Mouse (Mus musculus): ENCODE data around the gene Tesc.

The Tesc gene

GRCm38 (mm10) chr5:118027698-118028190 lies at the start of gene Tesc:
Gene Tesc (plus strand): TSS chr5:118027743.
- DNase-seq (ENCODE audit: low spot score): no peak

DNA sequence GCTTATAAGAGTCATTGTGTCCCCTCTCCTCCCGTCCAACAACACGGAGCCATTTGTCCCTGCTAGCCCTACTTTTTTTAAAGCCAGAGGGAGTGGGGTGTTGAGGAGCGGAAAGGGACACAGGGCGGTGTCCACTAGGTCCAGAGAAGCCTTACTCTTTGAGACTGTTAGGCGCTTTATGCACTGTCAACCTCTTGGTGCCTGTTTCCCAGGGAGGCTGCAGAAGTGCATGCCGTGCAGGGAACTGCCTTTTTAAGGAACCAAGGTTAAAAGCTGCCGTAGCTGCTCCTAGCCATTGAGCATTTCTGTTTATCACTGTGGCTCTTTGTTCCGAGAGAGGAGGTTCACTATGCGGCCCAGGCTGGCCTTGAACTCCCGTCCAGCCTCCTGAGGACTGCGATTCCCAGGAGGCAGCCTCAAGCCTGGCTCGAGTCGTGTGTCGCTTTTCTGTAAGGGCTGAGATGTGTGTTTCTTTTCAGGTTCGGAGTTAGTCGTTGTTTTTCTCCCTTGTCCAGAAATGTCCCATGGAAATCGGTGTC lies 49.3 kb upstream of the Tesc start:
- DNase-seq (ENCODE audit: low spot score): no peak

- DNase-seq (ENCODE audit: low spot score): no peak
These were observed 48.5 kb upstream of the Tesc start for GRCm38 (mm10) chr5:117979082-117979481.

DNA sequence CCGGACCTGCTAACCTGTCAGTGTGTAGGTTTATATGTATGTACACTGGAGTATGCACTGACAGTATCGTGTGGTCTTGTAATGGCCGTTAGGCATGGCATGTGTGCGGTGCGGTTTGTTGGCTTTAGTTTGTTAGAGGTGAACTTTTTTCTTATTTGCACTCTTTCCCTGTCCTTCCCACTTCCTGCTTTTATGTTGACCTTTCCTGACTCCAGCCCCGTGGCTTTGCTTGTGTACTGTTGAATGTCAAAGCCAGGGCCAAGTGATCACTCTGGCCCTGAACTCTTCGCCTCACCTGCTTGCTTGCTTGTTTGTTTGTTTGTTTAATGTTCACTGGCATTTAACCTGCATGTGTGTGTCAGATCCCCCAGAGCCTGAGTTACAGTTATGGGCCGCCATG lies 46.6 kb upstream of the Tesc start:
- DNase-seq (ENCODE audit: low spot score): no peak

DNA sequence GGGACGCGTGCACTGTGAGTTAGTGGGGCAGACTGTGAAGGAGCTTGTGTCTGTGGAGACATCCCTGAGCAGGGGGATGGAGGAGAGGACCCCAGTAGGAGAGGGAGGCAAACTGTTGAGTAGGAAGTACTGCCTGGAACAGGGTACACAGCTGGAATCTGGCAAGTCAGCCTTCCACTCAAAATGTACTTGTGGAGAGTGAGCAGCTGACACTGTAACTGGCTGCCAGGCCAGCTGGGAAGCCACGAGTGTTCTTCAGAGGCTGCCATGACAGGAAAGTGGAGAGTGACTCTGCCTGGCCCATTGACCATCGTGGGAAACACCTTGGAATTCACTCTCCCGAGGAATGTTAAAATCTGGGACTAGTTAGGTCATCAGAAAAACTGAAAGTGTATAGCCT lies 45.6 kb upstream of the Tesc start:
- no peak for DNase-seq (ENCODE audit: low spot score)

GRCm38 (mm10) chr5:117986327-117986726 lies 41.2 kb upstream of the Tesc start:
- DNase-seq (ENCODE audit: low spot score): no peak

GRCm38 (mm10) chr5:117987891-117988290 lies 39.7 kb upstream of the Tesc start:
- DNase-seq (ENCODE audit: low spot score): no peak

GRCm38 (mm10) chr5:117988367-117988766 lies 39.2 kb upstream of the Tesc start:
- peak; percentile 21 for DNase-seq (ENCODE audit: low spot score)

- DNase-seq (ENCODE audit: low spot score): peak; percentile 24
These were observed 37.8 kb upstream of the Tesc start for GRCm38 (mm10) chr5:117989773-117990172.

DNA sequence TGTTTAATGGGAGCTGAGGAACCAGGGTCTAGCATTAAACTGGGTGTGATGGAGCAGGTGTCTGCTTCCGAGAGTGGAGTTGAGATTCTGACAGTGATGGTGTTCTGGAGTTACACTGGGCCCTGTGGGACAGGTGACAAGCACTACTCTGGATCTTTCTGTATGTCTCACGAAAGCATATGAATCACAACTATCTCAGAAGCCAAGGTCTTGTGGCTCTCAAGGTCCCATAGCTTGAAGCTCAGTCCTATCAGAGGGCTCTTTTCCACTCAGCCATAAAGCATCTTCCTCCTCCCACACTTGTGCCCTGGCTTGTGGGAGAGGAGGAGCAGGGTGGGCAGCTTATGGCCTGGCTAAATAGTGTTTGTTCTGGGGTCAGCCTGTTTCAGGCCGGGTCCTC lies 36.6 kb upstream of the Tesc start:
- DNase-seq (ENCODE audit: low spot score): no peak

DNA sequence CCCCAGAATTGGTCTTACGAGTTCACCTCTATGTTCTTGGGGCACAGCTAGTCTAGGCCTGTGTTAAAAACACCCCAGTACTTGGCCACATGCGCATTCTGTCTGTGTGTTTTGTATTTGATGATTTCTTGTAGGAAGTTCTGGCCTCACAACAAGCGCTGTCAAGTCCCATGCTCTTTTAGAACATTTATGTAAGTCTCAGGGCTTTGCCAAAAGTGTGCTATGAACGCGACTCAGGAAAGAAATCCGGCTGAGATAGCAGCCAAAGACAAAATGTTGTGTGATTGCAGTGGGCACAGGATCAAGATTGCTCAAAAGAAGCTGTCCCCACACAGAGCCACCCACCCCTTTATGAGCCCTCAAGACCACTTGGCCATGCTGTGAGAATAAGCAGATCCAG lies 34.0 kb upstream of the Tesc start:
- DNase-seq (ENCODE audit: low spot score): no peak

- no peak for DNase-seq (ENCODE audit: low spot score)
These were observed 32.1 kb upstream of the Tesc start for GRCm38 (mm10) chr5:117995372-117995901.

- DNase-seq (ENCODE audit: low spot score): no peak
These were observed 31.6 kb upstream of the Tesc start for GRCm38 (mm10) chr5:117995911-117996310.

DNA sequence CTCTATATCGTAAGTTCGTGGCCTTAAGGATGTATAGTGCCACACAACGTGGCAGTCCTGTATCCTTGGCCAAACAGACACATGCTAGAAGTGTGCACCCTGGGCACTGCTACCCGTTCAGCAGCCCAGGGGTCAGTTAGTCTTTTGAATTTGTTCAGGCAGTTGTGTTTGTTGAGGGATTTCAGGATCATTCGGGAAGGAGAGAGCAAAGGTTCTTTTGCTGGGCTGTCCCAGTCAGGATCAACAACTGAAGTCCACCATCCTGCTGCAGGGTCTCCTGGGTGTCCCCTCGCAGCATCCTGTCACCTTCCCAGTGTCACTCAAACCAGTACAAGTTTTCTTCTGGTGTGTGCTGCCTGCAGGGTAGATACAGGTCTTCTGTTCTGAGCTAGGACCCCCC lies 31.0 kb upstream of the Tesc start:
- DNase-seq (ENCODE audit: low spot score): no peak

GRCm38 (mm10) chr5:117997434-117997970 lies 30.0 kb upstream of the Tesc start:
- no peak for DNase-seq (ENCODE audit: low spot score)

DNA sequence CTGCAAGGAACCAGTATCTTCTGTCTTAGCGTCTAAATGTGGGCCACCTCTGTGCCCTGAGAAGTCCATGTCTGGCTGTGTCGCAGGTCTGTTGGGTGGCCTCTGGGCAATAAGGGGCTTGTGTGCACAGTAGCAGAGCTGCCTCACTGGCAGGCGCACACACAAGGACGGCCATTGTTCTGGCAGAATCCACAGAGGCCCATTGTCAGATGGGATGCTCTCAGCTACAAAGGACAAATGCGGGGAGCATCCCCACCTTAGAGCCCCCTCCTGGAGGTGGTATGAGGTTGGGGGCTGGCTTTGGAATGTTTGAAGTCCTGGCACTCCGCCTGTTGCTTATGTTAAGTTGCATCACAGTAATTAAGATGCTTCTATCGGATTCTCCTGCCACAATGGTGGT lies 28.5 kb upstream of the Tesc start:
- DNase-seq (ENCODE audit: low spot score): no peak

DNA sequence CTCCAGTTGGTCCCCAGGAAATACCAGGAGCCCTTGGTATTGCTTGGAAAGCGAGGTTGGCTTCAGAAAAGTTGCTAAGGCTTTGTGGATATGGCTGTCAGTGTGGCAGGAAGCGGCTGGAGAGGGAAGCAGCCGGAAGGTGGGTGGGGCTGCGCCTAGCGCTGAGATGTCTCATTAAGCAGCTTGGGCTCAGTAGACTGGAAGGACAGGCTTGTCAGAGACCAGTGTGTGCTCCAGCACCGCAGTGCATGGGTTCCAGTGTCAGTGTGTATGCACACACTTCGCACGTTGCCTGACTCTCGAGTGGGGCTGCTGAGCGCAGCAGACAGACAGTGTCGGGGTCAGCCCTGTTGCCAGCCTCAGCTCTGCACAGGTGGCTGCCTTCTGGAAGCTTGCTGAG lies 28.0 kb upstream of the Tesc start:
- DNase-seq (ENCODE audit: low spot score): no peak

- peak; percentile 63 for DNase-seq (ENCODE audit: low spot score)
These were observed 25.5 kb upstream of the Tesc start for GRCm38 (mm10) chr5:118002059-118002458.

DNA sequence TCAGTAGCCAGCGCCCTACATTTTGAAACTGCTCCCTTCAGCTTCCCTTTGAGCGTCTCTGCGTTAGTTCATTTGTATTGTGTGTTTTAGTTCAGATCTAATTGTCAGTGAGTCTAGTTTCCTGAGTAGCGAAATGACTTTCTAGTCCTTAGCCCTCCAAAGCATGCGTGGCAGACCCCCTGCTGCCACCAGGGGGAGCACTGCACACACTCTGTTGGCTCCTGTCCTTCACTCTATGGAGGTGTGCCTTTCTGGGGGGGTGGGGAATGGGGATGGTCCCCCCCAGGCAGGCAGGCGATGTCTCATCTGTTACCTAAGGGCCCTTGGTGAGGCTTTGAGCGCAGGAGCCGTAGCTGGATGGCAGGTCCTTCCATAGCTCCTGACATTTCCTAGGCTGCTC lies 22.9 kb upstream of the Tesc start:
- peak; percentile 53 for DNase-seq (ENCODE audit: low spot score)

GRCm38 (mm10) chr5:118005728-118006127 lies 21.8 kb upstream of the Tesc start:
- DNase-seq (ENCODE audit: low spot score): no peak

DNA sequence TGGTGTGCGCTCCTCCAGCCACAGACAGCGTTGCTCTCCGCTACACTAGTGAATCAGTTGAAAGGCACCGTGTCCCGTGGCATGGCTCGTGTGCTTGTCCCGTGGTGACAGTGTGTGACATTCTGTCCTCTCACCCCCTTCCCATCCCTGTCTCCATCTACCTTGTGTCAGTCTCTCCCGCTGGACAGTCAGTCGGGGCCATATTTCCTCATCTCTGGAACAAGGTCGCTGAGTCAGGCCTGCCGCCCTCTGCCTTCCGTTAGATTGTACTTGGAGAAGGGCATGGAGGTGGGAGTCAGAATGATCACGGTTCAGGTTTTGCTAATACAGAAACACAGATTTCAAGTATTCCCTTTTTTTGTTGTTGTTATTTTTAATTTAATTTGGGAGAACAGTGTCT lies 19.2 kb upstream of the Tesc start:
- DNase-seq (ENCODE audit: low spot score): no peak

GRCm38 (mm10) chr5:118010872-118011271 lies 16.7 kb upstream of the Tesc start:
- DNase-seq (ENCODE audit: low spot score): no peak

DNA sequence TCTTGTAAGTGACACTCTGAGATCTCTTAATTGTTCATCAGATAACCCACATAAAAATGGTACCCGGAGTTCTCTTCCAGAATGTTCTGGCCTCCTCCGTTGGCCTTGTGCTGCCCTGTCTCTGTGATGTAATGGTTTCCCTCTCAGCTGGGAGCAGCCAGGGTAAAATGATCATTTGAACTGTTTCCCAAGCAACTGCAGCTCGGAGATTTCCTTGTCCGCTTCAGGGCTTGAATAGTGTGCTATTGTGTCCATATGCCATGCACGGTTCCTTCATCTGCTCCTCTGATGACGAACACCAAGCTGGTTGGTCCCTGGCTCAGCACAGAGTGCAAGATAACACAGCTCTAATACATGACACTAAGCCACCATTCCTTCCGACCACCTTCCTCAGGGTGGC lies 15.7 kb upstream of the Tesc start:
- DNase-seq (ENCODE audit: low spot score): no peak

GRCm38 (mm10) chr5:118015028-118015427 lies 12.5 kb upstream of the Tesc start:
- DNase-seq (ENCODE audit: low spot score): no peak

Measured in urinary bladder, postnatal 14 days (tissue).